Mouse (Mus musculus) frontal cortex, postnatal 36 days (tissue): ENCODE measurements around the gene Prcd.
"Not testable (repeated sequence)": the region's sequence is repeated elsewhere in the genome, so short reads cannot be mapped to it uniquely, and the experiment has no call there.

Source experiments
- DNase-seq, 2 experiments: peaks; one replicate each; pipeline ENCODE4 v3.0.0; 2022; ENCODE audit warnings: low spot score in 2 of 2

The Prcd gene

GRCm38 (mm10) chr11:116648976-116649375 lies 4.4 kb upstream of the Prcd start:
- DNase-seq: no peak

GRCm38 (mm10) chr11:116649711-116650337 lies 3.5 kb upstream of the Prcd start:
- DNase-seq: no peak

- DNase-seq: no peak
These were observed 2.5 kb upstream of the Prcd start for GRCm38 (mm10) chr11:116650811-116651210.

GRCm38 (mm10) chr11:116651339-116651738 lies 2.0 kb upstream of the Prcd start:
- peak in 1 of 2 experiments; percentile 54 for DNase-seq

DNA sequence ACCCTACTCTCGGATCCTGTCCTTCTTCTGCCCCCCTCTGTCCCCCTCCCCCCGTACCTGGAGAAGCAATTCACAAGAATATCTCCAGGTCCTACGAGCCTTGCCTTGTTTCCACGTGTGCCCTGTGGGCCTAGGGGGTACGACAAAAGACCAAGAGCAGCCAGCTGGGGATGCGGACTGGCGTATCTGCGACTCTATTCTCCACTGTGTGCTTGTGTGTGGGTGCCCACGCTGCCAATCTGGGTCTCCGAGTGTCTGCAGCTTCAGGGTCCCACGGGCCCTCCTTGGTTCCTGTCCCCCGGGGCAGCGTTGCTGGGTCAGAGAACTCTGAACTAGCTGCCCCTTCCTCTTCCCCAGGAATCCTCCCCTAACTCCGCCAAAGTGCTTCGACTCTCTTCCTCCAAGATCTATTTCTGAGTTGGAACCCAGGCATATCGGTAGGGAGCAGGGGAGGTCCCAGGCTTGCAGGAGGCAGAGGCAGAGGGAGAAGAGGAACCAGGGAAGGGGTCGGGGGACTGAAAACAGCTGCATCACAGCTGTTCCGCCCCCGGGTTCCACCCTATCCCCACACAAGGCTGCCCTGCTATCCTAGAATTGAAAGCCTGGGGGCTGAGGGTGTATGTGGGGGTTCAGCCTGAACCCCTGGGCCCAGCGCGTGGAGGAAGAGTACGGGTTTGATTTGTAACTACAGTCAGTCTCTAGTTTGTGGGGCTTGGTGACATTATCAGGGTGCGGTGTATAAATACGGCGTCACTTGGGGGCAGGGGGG lies 820 bp upstream of the Prcd start:
- no peak for DNase-seq

DNA sequence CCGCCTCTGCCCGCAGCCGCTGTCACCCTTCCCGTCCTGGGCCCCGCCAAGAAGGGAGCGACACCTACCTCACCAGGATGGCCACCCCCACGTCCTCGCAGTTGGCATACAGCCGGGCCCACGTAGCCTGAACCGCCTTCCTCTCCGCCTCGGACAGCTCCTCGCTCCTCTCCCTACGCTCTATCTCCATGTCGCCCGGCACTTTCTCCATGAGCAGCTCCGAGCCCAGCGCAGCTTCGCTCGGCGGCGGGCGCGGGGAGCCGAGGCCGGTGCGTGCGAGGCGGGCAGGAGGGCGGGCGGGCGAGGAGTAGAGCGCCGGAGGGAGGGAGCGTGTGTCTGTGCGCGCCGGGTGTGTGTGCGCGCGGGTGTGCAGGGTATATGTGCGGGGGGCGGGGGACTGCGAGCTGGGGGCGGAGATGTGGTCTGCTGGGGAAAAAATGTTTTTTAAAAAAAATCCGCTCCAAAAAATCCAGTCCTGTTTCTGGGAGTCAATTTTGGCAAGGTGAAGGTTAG lies 431 bp downstream of the Prcd start:
- peak in 1 of 2 experiments; percentile 68 for DNase-seq

DNA sequence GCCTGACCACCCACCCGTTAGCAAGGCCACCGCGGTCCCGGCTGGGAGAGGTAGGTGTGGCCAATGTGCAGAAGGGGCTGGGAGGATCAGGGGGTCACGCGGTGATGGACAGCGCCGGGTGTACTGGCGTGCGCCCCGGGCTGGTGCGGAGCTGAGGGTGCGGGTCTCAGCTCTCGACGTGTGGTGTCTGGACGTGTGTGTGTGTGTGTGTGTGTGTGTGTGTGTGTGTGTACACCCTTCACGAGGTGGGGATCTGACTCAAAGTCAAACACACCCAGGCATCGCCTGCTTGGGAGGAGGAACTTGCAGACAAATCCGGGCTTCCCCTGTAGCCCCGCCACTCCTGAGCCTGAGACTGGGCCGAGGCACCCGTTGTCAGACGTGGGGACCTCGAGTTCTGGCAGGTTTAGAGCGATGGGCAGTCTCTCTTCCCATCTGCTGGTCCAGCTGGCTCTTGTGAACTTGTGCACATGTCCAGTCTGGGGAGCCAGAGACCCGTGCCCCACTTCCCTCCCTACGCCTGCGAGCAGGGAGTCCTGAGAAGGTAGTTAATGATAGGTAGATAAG lies 1.0 kb downstream of the Prcd start, which contains the start of gene Cygb:
Cygb (minus strand) TSS at position 59 of the 567 bp plus-strand sequence.
- no peak for DNase-seq

- no peak for DNase-seq
These were observed 3.2 kb downstream of the Prcd start for GRCm38 (mm10) chr11:116656348-116657191.

DNA sequence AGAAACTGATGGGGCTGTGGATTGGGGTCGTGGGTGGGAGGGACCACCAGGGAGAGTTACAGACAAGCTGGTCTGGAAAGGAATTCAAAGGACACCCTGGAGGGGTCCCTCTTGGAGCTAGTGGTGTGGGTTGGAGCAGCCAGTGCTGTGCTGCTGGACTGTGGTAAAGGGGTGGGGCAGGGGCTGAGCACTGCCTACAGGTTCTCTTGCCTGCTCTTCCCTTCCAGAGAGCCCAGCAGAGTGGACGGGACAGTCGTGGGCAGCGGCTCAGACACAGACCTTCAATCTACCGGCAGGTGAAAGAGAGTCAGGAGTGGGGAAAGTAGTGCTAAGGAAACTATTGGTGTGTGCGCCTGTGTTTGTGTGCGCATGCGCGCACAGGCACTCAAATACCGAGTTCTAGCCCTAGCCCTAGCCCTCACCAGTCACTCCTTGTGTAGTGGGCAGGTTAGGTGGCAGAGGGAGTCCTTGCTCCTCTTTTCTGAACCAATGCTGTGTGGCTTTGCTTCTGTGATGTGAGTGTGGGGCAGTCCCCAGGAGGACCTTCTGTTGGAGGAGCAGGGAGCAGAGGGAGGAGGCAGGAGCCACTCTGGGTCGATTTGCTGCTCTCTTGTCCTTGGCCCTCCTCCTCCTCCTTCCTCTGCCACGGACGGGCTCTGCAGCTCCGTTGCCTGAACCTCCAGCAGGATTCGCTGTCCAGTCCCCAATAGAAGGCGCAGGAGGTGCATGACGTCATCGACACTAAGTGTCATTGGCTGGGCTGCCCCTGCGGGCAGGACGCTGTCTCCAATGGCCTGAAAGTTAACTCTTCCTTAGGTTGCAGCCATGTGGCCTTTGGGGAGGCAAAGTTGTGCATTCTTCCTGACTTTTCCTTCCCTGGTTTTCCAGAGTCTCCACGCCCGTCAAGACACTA lies 4.2 kb downstream of the Prcd start:
- peak; percentile 84 to 90 for DNase-seq

DNA sequence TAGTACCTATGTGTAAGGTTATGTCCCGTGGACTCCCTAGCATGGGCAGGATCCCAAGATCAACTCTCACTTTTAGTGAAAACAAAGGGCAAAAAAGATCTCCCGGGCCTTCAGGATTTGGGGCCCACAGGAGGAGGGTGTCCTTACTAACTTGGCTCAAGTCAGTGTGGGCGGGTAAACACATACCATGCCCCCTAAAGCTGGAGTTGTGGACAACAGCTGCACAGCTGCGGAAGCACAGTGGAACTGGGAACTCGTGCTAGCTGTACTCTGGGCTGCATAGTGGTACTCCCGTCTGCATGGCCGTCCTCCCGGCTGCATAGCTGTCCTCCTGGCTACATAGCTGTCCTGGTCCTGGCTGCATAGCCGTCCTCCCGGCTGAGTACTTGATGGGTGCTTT lies 4.9 kb downstream of the Prcd start:
- no peak for DNase-seq

DNA sequence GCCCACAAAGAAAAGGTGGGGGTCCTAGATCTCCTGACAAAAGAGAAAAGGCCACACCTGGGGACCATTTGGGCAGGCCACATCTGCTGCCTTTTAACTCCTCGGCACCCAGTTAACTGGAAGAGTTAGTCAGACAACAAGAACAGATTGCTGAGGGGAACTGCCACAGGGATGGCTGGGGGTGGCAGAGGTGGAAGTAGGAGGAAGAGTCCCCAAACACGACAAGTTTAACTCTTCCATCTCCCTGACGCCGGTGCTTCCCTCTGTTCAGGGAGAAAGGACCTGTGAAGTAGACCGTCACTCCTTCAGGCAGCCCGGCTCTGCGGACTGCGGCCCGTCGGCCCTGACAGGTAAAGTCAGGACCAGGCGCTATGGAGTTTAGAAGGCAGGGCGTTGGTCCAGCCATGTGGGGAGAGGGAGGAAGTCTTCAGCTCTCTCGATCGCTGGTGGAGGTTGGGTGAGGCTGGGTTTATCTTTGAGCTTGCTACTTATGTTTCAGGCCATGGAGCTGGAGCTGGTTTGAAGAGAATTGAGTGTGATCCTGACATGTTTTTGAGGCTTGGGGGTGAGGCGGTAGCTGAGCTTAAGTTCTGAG lies 5.8 kb downstream of the Prcd start:
- no peak for DNase-seq

- no peak for DNase-seq
These were observed 6.8 kb downstream of the Prcd start for GRCm38 (mm10) chr11:116660181-116660580.

DNA sequence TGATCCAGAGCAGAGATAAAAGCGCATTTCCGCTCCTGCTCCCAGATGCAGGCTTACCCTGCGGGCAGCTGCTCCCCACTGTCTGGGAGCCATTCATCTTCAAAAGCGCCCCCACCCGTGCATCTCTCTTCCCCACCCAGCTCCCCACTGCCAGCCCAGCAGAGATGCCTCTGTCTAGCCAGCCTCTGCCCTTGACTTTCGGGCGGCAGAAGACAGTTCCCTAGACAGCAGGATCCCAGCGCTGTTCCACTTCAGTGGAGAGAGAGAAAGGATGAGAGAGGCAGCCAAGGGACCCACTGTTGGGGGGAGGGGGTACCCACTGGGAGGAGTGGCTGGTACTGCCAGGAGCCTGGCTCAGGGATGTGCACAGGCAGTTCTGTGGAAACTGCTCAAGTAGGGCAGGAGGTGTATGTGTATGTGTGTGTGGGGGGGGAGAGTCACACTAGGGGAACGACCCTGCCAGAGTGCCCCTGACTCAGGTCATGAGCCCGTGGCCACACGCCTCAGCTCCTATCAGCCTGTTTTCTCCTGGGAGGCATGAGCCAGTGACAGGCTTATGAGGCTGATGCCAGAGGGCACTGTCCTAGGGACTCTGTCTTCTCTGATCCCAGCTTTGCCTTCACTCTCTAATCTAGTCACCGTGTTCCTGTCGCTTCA lies 8.1 kb downstream of the Prcd start:
- DNase-seq: peak in 1 of 2 experiments; percentile 30

GRCm38 (mm10) chr11:116661948-116662377 lies 8.6 kb downstream of the Prcd start:
- peak in 1 of 2 experiments; percentile 61 for DNase-seq

- DNase-seq: no peak
These were observed 12.0 kb downstream of the Prcd start for GRCm38 (mm10) chr11:116665289-116665688.

DNA sequence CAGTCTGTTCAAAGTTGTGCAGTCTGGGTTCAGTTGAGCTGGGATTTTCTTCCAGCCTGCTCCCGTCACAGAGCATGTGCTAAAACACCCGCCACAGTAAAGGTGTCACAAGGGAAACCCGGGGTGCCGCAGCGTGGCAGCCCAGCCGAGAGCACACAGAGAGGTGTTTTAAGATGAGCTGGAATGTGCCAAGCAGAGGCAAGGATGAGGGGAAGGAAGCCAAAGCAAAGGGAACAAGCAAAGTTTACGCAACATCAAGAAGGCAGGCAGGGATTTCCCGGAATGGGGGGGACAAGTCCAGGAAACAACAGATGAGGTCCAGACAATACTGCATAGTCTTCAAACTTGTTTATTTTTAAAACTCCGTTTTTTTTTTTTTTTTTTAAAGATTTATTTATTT lies 13.2 kb downstream of the Prcd start:
- no peak for DNase-seq

GRCm38 (mm10) chr11:116667012-116667411 lies 13.7 kb downstream of the Prcd start:
- DNase-seq: not testable (repeated sequence)

- DNase-seq: no peak
These were observed 14.6 kb downstream of the Prcd start for GRCm38 (mm10) chr11:116667930-116668329.

DNA sequence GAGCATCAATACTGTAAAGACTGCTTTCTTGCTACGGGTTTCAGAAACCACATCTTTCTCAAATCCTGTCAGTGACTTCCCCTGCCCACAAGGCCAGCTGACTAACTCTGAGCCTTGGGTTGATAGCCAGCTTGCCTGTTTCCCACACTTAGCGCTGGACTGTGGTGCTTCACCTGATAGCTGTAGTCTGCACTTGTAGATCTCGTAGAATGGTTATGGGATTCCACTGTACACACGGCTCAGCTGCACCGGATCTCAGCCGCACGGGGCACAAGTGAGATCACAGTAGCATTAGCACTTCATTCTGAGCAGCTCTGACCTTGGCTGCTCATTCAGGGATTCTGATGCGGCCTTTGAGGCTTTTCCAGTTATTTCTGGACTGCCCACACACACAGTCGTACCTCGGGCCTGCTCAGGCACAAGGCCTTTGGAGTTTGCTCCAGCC lies 15.1 kb downstream of the Prcd start:
- no peak for DNase-seq

DNA sequence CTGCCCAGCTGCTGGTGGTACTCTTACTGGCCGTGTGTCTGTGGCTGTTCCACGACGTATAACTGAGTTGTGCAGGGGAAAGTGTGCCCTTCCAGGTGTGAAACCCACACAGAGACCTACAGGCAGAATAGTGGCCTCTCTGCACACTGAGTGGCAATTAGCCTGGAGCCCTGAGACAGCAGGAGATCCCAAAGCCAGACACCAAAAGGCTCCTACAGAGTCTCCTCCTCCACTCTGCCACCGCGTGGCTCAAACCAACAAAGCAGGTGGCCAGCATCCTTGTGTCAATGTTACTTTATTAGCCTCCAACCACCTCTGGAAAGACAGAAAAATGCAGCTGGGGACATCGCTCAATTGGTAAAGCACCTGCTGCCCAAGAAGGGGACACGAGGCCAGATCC lies 15.5 kb downstream of the Prcd start:
- no peak for DNase-seq
